15 mouse cellular contexts compared by ENCODE assay signal in genomic region chr6:50037614-50038013, GRCm38 (mm10).
DNase-seq lines count a peak whose midpoint lies in the region; ATAC-seq and TF ChIP-seq lines count a peak whose summit lies in the region.
"Had no signal": no experiment of that assay in that cellular context is flagged by ENCODE, and none has a peak within 500 bp of the region (broad histone marks: within the 10 kb centered on the region; RNA-seq: fewer than 3 reads in every experiment).

No protein-coding gene starts in this region.

- H3K9ac ChIP-seq in kidney, postnatal 0 days (ENCODE audit: low read depth, low read length) = no peak overlapping the region
- H3K9ac ChIP-seq in embryonic facial prominence, embryonic 15.5 days = no peak overlapping the region
- H3K9ac ChIP-seq: neural tube, embryonic 13.5 days had no signal

- no peaks in the 10 kb centered on the region for H3K9me3 ChIP-seq in kidney, postnatal 0 days (replicated peaks; ENCODE audit: low read length)
- no peaks in the 10 kb centered on the region for H3K9me3 ChIP-seq in embryonic facial prominence, embryonic 15.5 days (replicated peaks)
- H3K9me3 ChIP-seq: neural tube, embryonic 13.5 days had no signal

- no peaks in the 10 kb centered on the region for H3K27me3 ChIP-seq in kidney, postnatal 0 days (ENCODE audit: insufficient read depth, low read length)
- H3K27me3 ChIP-seq in embryonic facial prominence, embryonic 15.5 days = no peaks in the 10 kb centered on the region
- H3K27me3 ChIP-seq: neural tube, embryonic 13.5 days had no signal

- H3K36me3 ChIP-seq in kidney, postnatal 0 days (ENCODE audit: insufficient read depth, low read length) = no peaks in the 10 kb centered on the region
- no peaks in the 10 kb centered on the region for H3K36me3 ChIP-seq in embryonic facial prominence, embryonic 15.5 days
- H3K36me3 ChIP-seq: neural tube, embryonic 13.5 days had no signal

- no peak overlapping the region for H3K4me3 ChIP-seq in kidney, postnatal 0 days (replicated peaks; ENCODE audit: low read depth, low read length)
- H3K4me3 ChIP-seq in embryonic facial prominence, embryonic 15.5 days (replicated peaks) = no peak overlapping the region
- H3K4me3 ChIP-seq: neural tube, embryonic 13.5 days had no signal

- ATAC-seq in kidney, postnatal 0 days (replicated peaks; ENCODE audit: low FRiP score, low read depth) = no peak
- ATAC-seq in embryonic facial prominence, embryonic 15.5 days (ENCODE audit: insufficient number of reproducible peaks, low FRiP score, low TSS enrichment, low read depth) = no peak
- ATAC-seq in cerebellum, adult (ENCODE audit: insufficient number of reproducible peaks, low FRiP score, low TSS enrichment) = no peak
- ATAC-seq: forebrain, embryonic 16.5 days; inflammation-experienced regulatory T-cells, adult 6 months had no signal

- H3K4me2 ChIP-seq in kidney, postnatal 0 days (ENCODE audit: low read length) = peak overlapping the region; percentile 26; the same call in 1 of the 2 replicates
- no peak overlapping the region for H3K4me2 ChIP-seq in embryonic facial prominence, embryonic 15.5 days (replicated peaks)
- H3K4me2 ChIP-seq: midbrain, embryonic 11.5 days; neural tube, embryonic 13.5 days had no signal

- DNase-seq in embryo, embryonic 11 days = peak; percentile 34
- no peak for DNase-seq in embryo, embryonic 10 days (ENCODE audit: low spot score)
- DNase-seq in kidney, postnatal 0 days (ENCODE audit: low spot score) = peak; percentile 67
- DNase-seq in kidney, postnatal 10 days = no peak
- DNase-seq in CD4-positive helper T cell, adult 2 months (ENCODE audit: low read depth, low spot score) = peak; percentile 31
- no peak for DNase-seq in urinary bladder, postnatal 4 days (ENCODE audit: low spot score in 2 of 2)
- DNase-seq: cerebellum, adult 8-10 months; heart, postnatal 14 days; thymus, postnatal 25 days had no signal

- 30% methylated on average over 4 of the region's 4 CpGs for WGBS in kidney, postnatal 0 days
- 31% methylated on average over 4 of the region's 4 CpGs for WGBS in embryonic facial prominence, embryonic 15.5 days

- no peak for TF ChIP-seq CTCF in kidney, postnatal 0 days (IDR thresholded peaks at IDR 0.05; ENCODE audit: low read depth)

- H3K4me1 ChIP-seq in kidney, postnatal 0 days (replicated peaks; ENCODE audit: insufficient read depth, low read length) = peaks cover 6% of the 10 kb centered on the region; the same call in 1 of the 2 replicates
- H3K4me1 ChIP-seq in embryonic facial prominence, embryonic 15.5 days = peaks cover 20% of the 10 kb centered on the region; the same call in 1 of the 2 replicates

- no peak overlapping the region for H3K27ac ChIP-seq in kidney, postnatal 0 days
- peak overlapping the region; percentile 28; the same call in 1 of the 2 replicates for H3K27ac ChIP-seq in embryonic facial prominence, embryonic 15.5 days (replicated peaks)

Comparison
In these comparisons a context has a peak if more than half of its experiments do, and no peak if none do; other contexts are left out.
1. DNase-seq: peak in embryo, embryonic 11 days (single experiment), kidney, postnatal 0 days (single experiment) and CD4-positive helper T cell, adult 2 months (single experiment); none in embryo, embryonic 10 days (single experiment), kidney, postnatal 10 days (single experiment) and urinary bladder, postnatal 4 days (0 of 2).